Mouse (Mus musculus): ENCODE measurements around the gene Spata13. TPM values are rescaled to one million over a fixed set of nuclear protein-coding genes. Genes with fewer than 3 reads are reported as not detected.

The Spata13 gene
- total and polyA plus RNA-seq, 3 experiments: 0.39 to 1.5 TPM; not detected in 1

- Histone ChIP-seq H3K27ac (ENCODE audit: control insufficient read depth, low read depth, low read length) (no peak overlapping the region), H3K9me3 (replicated peaks; ENCODE audit: insufficient read depth, low read length) (no peaks in the 10 kb centered on the region), H3K79me2 (ENCODE audit: control insufficient read depth, insufficient read depth, low read length, poor library complexity) (no peaks in the 10 kb centered on the region), H3K4me3 (ENCODE audit: control insufficient read depth in 1 of 2, insufficient read depth in 1 of 2, low read depth in 2 of 2, low read length in 2 of 2) (no peak overlapping the region), H3K4me1 (ENCODE audit: control insufficient read depth in 1 of 2, insufficient read depth in 2 of 2, low read length in 2 of 2) (no peaks in the 10 kb centered on the region), H3K9ac (ENCODE audit: control insufficient read depth, low read depth, low read length, poor library complexity, severe bottlenecking) (no peak overlapping the region), H3K27me3 (ENCODE audit: control insufficient read depth in 1 of 2, insufficient read depth in 2 of 2, low read length in 2 of 2) (peaks cover 0 to 2% of the 10 kb centered on the region in 2 experiments; a peak in 2 of 4 replicates), H3K36me3 (ENCODE audit: control insufficient read depth in 1 of 2, insufficient read depth in 2 of 2, low read length in 2 of 2) (no peaks in the 10 kb centered on the region)
- TF ChIP-seq ZKSCAN1 (IDR thresholded peaks at IDR 0.05; ENCODE audit: low read depth, low read length) (no peak), NELFE (IDR thresholded peaks at IDR 0.05; ENCODE audit: low read depth, low read length) (no peak), USF2 (IDR thresholded peaks at IDR 0.05; ENCODE audit: borderline replicate concordance in 1 of 2, insufficient read depth in 1 of 2, low read depth in 1 of 2, low read length in 2 of 2) (no peak)
- DNase-seq (ENCODE audit: low read depth, low spot score): no peak
Observed at GRCm38 (mm10) chr14:60629887-60630460, 3.8 kb upstream of the Spata13 start.

GRCm38 (mm10) chr14:60630981-60631380 lies 2.8 kb upstream of the Spata13 start:
- Histone ChIP-seq H3K79me2 (ENCODE audit: control insufficient read depth, insufficient read depth, low read length, poor library complexity) (no peaks in the 10 kb centered on the region), H3K9me3 (replicated peaks; ENCODE audit: insufficient read depth, low read length) (no peaks in the 10 kb centered on the region), H3K27me3 (ENCODE audit: control insufficient read depth in 1 of 2, insufficient read depth in 2 of 2, low read length in 2 of 2) (peaks cover 0 to 2% of the 10 kb centered on the region in 2 experiments; a peak in 2 of 4 replicates), H3K27ac (ENCODE audit: control insufficient read depth, low read depth, low read length) (no peak overlapping the region), H3K4me3 (ENCODE audit: control insufficient read depth in 1 of 2, insufficient read depth in 1 of 2, low read depth in 2 of 2, low read length in 2 of 2) (no peak overlapping the region), H3K9ac (ENCODE audit: control insufficient read depth, low read depth, low read length, poor library complexity, severe bottlenecking) (no peak overlapping the region), H3K4me1 (ENCODE audit: control insufficient read depth in 1 of 2, insufficient read depth in 2 of 2, low read length in 2 of 2) (no peaks in the 10 kb centered on the region), H3K36me3 (ENCODE audit: control insufficient read depth in 1 of 2, insufficient read depth in 2 of 2, low read length in 2 of 2) (no peaks in the 10 kb centered on the region)
- no peak for TF ChIP-seq MAZ (IDR thresholded peaks at IDR 0.05; ENCODE audit: low read depth, low read length)
- no peak for TF ChIP-seq NELFE (IDR thresholded peaks at IDR 0.05; ENCODE audit: low read depth, low read length)
- TF ChIP-seq GABPA (IDR thresholded peaks at IDR 0.05; ENCODE audit: low read depth, low read length): no peak
- no peak for TF ChIP-seq NRF1 (IDR thresholded peaks at IDR 0.05; ENCODE audit: insufficient read depth, low read depth, low read length, poor library complexity, severe bottlenecking)
- no peak for TF ChIP-seq KAT2A (conservative IDR thresholded peaks at IDR 0.05; ENCODE audit: low read depth, low read length)
- TF ChIP-seq ZKSCAN1 (IDR thresholded peaks at IDR 0.05; ENCODE audit: low read depth, low read length): no peak
- no peak for TF ChIP-seq SIN3A (IDR thresholded peaks at IDR 0.05; ENCODE audit: low read length)
- no peak for TF ChIP-seq GATA1 (IDR thresholded peaks at IDR 0.05; ENCODE audit: low read depth, low read length)
- TF ChIP-seq SMC3 (IDR thresholded peaks at IDR 0.05; ENCODE audit: low read depth, low read length): no peak
- no peak for TF ChIP-seq HCFC1 (IDR thresholded peaks at IDR 0.05; ENCODE audit: low read depth, low read length)
- TF ChIP-seq MXI1 (IDR thresholded peaks at IDR 0.05; ENCODE audit: low read depth, low read length): no peak
- no peak for TF ChIP-seq BHLHE40 (IDR thresholded peaks at IDR 0.05; ENCODE audit: borderline replicate concordance, low read depth, low read length)
- TF ChIP-seq ZC3H11A (IDR thresholded peaks at IDR 0.05; ENCODE audit: low read depth, low read length): no peak
- TF ChIP-seq ZMIZ1 (IDR thresholded peaks at IDR 0.05; ENCODE audit: low read depth, low read length): no peak
- TF ChIP-seq POLR2AphosphoS5 (IDR thresholded peaks at IDR 0.05; ENCODE audit: borderline replicate concordance, low read depth, low read length): no peak
- TF ChIP-seq MYB (IDR thresholded peaks at IDR 0.05; ENCODE audit: low read depth, low read length): no peak
- no peak for TF ChIP-seq CTCF (IDR thresholded peaks at IDR 0.05 in 2 of 3, conservative IDR thresholded peaks at IDR 0.05 in 1 of 3; ENCODE audit: control insufficient read depth in 1 of 3, insufficient read depth in 1 of 3, low read depth in 2 of 3, low read length in 3 of 3, poor library complexity in 1 of 3, severe bottlenecking in 1 of 3)
- no peak for TF ChIP-seq MEF2A (IDR thresholded peaks at IDR 0.05; ENCODE audit: extremely low read depth, insufficient replicate concordance, low read depth, low read length, poor library complexity, severe bottlenecking)
- no peak for TF ChIP-seq ELF1 (IDR thresholded peaks at IDR 0.05; ENCODE audit: low read depth, low read length)
- no peak for TF ChIP-seq USF2 (IDR thresholded peaks at IDR 0.05; ENCODE audit: borderline replicate concordance in 1 of 2, insufficient read depth in 1 of 2, low read depth in 1 of 2, low read length in 2 of 2)
- no peak for DNase-seq (ENCODE audit: low read depth, low spot score)

Data from MEL (cell line).